Mouse (Mus musculus) stomach, postnatal 0 days (tissue): Measurements from ENCODE around the gene Morc3. TPM values are rescaled to one million over a fixed set of nuclear protein-coding genes. Genes with fewer than 3 reads are reported as not detected.

Experiments used
- ATAC-seq: fragments of 200-750 bp; cut with Nextera tagmentation; 2 replicates; pipeline ENCODE4 v1.8.0; 2017; ENCODE audit not compliant: low FRiP score, low TSS enrichment
- DNase-seq: peaks from one replicate; pipeline ENCODE4 v3.0.0-alpha.2; 2016; ENCODE audit warnings: low spot score
- H3K27ac ChIP-seq: fragments of 300-500 bp; sonication (generic); replicated peaks from 2 replicates; pipeline ENCODE4 v1.5.1; 2014; ENCODE audit warnings: mild to moderate bottlenecking, control low read depth
- H3K27me3 ChIP-seq: fragments of 300-500 bp; sonication (generic); 2 replicates; pipeline ENCODE4 v1.6.1; 2014; ENCODE audit warnings: low read length; ENCODE audit not compliant: control insufficient read depth, insufficient read depth
- H3K36me3 ChIP-seq: fragments of 300-500 bp; sonication (generic); 2 replicates; pipeline ENCODE4 v1.6.1; 2014; ENCODE audit warnings: low read length, mixed read lengths; ENCODE audit not compliant: control insufficient read depth, insufficient read depth
- H3K4me1 ChIP-seq: fragments of 300-500 bp; sonication (generic); replicated peaks from 2 replicates; pipeline ENCODE4 v1.6.1; 2014; ENCODE audit warnings: antibody characterized with exemption; ENCODE audit not compliant: control insufficient read depth, insufficient read depth
- H3K4me2 ChIP-seq: fragments of 300-500 bp; sonication (generic); replicated peaks from 2 replicates; pipeline ENCODE4 v1.6.1; 2014; ENCODE audit warnings: low read depth, mild to moderate bottlenecking, control low read depth, moderate library complexity
- H3K4me3 ChIP-seq: fragments of 300-500 bp; sonication (generic); 2 replicates; pipeline ENCODE4 v1.5.1; 2014; ENCODE audit warnings: low read depth, low read length, control low read depth
- H3K9ac ChIP-seq: fragments of 300-500 bp; sonication (generic); 2 replicates; pipeline ENCODE4 v1.6.1; 2014; ENCODE audit warnings: mild to moderate bottlenecking, low read length, control low read depth, mixed read lengths
- H3K9me3 ChIP-seq: fragments of 300-500 bp; sonication (generic); 2 replicates; pipeline ENCODE4 v1.6.1; 2016; ENCODE audit warnings: low read length; ENCODE audit not compliant: control insufficient read depth
- CTCF ChIP-seq: IDR thresholded peaks from 2 replicates; pipeline ENCODE4 v1.5.1; 2016; ENCODE audit warnings: antibody characterized with exemption, low read depth, mild to moderate bottlenecking, moderate library complexity
- EP300 ChIP-seq: optimal IDR thresholded peaks from 2 replicates; pipeline ENCODE3; 2016; ENCODE audit warnings: antibody characterized with exemption
- whole genome bisulfite sequencing: fragments of 180-500 bp; shearing (Covaris S2); extraction: QIAGEN DNeasy Blood & Tissue Kit; methylation state at CpG from one replicate; pipeline ENCODE4 v1.1.7; 2014; 5-methylcytosine and 5-hydroxymethylcytosine counted together
- polyA plus RNA-seq: library from polyadenylated mRNA; unstranded; fragments of >200 nt; fragmentation: Nextera tagmentation; extraction: Ambion mirVana; gene quantifications from 2 replicates; pipeline ENCODE4 v1.2.1, GENCODE M21; 2015

Morc3 gene
- polyA plus RNA-seq, 1 experiment from 2014 or later, result 17.9 TPM

DNA sequence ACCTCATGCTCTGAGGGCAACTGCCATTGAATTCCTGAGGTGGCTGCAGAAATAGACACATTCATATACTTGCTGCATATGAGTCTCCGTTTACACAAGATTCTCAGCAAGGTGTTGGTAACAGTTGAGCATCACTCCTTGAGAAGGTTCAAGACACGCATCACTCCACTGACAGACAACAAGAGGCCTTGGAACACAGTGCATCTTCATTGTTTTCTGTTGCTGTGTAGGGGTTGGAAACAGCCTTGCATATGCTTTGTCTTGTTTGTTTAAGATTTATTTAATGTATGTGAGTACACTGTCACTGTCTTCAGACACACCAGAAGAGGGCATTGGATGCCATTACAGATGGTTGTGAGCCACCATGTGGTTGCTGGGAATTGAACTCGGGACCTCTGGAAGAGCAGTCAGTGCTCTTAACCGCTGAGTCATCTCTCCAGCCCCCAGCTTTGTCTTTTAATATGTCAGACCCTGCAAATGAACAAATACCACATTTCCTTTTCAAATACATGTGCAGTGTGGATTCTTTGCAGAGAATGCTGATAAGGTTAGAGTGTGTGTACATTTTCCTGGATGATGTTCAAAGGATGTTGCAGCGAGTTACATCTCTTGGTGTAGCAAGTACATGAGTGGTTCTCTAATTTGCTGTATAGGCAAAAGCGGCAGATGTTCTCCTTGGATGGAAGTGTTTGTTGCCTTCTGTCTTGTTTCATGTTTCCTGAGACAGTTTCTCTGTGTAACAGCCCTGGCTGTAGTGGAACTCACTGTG is 45.9 kb downstream of the Morc3 start:
- Histone ChIP-seq H3K36me3 (peaks cover 11% of the 10 kb centered on the region; the same call in 1 of the 2 replicates), H3K4me2 (no peak overlapping the region), H3K27ac (no peak overlapping the region), H3K4me1 (no peaks in the 10 kb centered on the region), H3K27me3 (no peaks in the 10 kb centered on the region), H3K4me3 (no peak overlapping the region), H3K9ac (no peak overlapping the region), H3K9me3 (no peaks in the 10 kb centered on the region)
- ATAC-seq (no peak), DNase-seq (no peak)
- WGBS, result 83% methylated on average over 6 of the region's 6 CpGs
- TF ChIP-seq EP300 (no peak), CTCF (no peak)

DNA sequence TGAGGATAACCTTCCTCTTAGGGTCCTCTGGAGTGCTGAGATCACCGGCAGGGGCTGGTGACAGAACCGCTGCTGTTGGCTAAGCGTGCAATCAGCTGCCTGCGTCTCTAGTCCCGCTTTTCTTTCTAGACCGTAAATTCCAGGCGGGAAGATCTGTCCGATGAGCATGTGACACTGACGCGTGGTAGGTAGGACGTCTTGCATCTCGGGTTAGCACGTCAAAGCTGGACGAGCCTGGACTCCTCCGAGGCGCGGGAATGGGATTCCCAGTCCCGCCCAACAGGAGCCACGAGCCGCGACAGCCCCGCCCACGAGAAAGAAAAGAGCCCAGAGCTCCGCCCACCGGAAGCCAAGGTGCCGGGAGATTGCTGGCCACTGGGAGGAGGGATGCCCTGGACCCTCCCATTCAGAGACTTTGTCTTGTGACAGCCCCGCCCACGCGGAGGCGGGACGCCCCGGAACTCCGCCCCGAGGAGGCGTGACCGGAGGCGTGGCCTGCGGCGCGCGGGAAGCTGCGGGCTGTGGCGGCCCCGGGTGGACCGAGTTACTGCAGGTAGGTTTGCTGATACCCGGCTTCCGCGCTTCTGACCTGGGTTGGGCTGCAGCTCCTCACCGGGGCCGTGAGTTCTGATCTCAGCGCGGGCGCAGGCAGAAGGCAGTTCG is 51.6 kb downstream of the Morc3 start, which contains the start of gene Chaf1b:
Gene Chaf1b, plus strand, starts transcription at position 479 of the 663 bp plus-strand sequence.
- Histone ChIP-seq H3K27me3 (no peaks in the 10 kb centered on the region), H3K9me3 (no peaks in the 10 kb centered on the region), H3K9ac (peak within 1 kb of the TSS; percentile 70), H3K4me2 (peak within 1 kb of the TSS; percentile 98), H3K36me3 (no peaks in the 10 kb centered on the region), H3K27ac (0 out of 2 replicates have a peak within 1 kb of the TSS, but pooled peaks have one; percentile 40), H3K4me1 (0 out of 2 replicates have a peak, but pooled peaks cover 2% of the 10 kb centered on the region), H3K4me3 (peak within 1 kb of the TSS; percentile 77)
- WGBS, result under 1% methylated on average over 49 of the region's 54 CpGs
- DNase-seq (peak; percentile 99), ATAC-seq (peak; percentile 96)
- TF ChIP-seq CTCF (peak; percentile 32; the same call in 1 of the 2 replicates), EP300 (no peak)

DNA sequence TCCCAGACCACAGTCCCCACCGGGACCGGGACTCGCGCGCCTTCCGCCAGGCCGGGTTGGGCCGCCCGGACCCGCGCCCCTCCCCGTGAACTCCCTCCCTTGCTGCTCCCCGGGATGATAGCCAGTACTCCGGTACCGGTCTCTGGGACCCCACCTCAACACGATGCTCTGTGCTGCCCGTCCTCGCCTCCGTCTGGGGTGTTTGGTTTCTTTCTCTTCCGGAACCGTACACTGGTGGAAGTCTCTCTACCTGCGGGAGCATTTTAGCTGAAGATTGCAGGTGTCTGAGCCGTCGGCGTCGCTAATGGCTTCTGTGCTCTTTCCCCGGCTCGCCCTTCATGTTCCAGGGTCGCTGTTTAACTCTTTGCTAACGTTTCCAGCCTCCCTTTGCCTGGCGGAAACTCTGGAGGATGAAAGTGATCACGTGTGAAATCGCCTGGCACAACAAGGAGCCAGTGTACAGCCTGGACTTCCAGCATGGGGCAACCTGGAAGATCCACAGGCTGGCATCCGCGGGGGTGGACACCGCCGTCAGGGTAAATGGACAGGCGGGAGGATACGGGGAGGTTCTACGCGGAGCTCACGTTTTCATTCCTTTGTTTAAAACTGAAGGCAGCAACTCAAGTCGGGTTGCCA is 52.3 kb downstream of the Morc3 start:
- H3K4me1 ChIP-seq, result 0 out of 2 replicates have a peak, but pooled peaks cover 2% of the 10 kb centered on the region
- H3K9me3 ChIP-seq, result no peaks in the 10 kb centered on the region
- H3K9ac ChIP-seq, result peak overlapping the region; percentile 70
- no peaks in the 10 kb centered on the region for H3K36me3 ChIP-seq
- DNase-seq, result peak; percentile 48
- H3K4me3 ChIP-seq, result peak overlapping the region; percentile 77
- no peaks in the 10 kb centered on the region for H3K27me3 ChIP-seq
- H3K27ac ChIP-seq, result 0 out of 2 replicates have a peak overlapping the region, but pooled peaks have one; percentile 40
- 1% methylated on average over 36 of the region's 43 CpGs for WGBS
- no peak; the same call in 1 of the 2 replicates for ATAC-seq
- TF ChIP-seq EP300, result no peak
- no peak for TF ChIP-seq CTCF
- peak overlapping the region; percentile 98 for H3K4me2 ChIP-seq

DNA sequence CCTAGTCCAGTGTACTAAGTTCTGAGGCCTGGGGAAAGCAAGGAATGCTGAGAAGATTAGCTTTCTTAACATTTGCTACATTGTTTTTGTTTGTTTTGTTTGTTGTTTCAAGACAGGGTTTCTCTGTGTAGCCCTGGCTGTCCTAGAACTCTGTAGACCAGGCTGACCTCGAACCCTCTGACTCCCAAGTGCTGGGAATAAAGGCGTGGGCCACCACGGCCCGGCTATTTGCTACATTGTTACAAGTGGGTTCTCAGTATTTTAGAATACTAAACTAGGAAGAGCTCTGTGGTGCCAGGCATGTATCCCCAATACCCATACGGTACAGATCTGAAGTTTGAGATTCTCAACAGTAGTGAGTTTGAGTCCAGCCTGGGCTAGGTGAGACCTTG is 52.8 kb downstream of the Morc3 start:
- TF ChIP-seq EP300 (no peak), CTCF (no peak)
- DNase-seq, result no peak
- Histone ChIP-seq H3K4me2 (peak overlapping the region; percentile 98), H3K36me3 (no peaks in the 10 kb centered on the region), H3K27me3 (no peaks in the 10 kb centered on the region), H3K4me3 (peak overlapping the region; percentile 77), H3K9ac (peak overlapping the region; percentile 70), H3K9me3 (no peaks in the 10 kb centered on the region), H3K27ac (no peak overlapping the region), H3K4me1 (0 out of 2 replicates have a peak, but pooled peaks cover 2% of the 10 kb centered on the region)
- ATAC-seq, result no peak
- WGBS, result 44% methylated on average over 5 of the region's 5 CpGs

DNA sequence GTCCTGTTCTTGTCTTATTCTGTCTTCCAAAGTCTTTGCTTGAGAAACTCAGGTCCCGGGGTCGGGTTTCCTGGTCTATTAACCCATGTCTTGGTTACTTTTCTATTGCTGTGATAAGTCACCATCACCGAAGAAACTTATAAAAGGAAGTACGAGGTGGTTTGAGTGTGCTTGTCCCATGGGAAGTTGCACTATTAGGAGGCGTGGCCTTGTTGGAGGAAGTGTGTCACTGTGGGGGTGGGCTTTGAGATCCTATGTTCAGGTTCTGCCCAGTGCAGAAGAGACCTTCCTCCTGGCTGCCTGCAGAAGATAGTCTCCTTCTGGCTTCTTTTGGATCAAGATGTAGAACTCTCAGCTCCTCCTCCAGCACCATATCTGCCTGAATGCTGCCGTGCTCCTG is 56.6 kb downstream of the Morc3 start:
- TF ChIP-seq EP300 (no peak), CTCF (no peak)
- no peaks in the 10 kb centered on the region for H3K9me3 ChIP-seq
- WGBS, result 92% methylated on average over 6 of the region's 6 CpGs
- no peak overlapping the region for H3K27ac ChIP-seq
- no peaks in the 10 kb centered on the region for H3K4me1 ChIP-seq
- H3K9ac ChIP-seq, result no peak overlapping the region
- no peak for ATAC-seq
- H3K27me3 ChIP-seq, result no peaks in the 10 kb centered on the region
- peaks cover 3% of the 10 kb centered on the region; the same call in 1 of the 2 replicates for H3K36me3 ChIP-seq
- DNase-seq, result no peak
- H3K4me3 ChIP-seq, result no peak overlapping the region
- no peak overlapping the region for H3K4me2 ChIP-seq
